Mouse (Mus musculus) left cerebral cortex, postnatal 14 days (tissue): ENCODE measurements around the gene Vwce. TPM values are rescaled to one million over a fixed set of nuclear protein-coding genes. Genes with fewer than 3 reads are reported as not detected.

Source experiments
- DNase-seq, 2 experiments: peaks; one replicate each; pipeline ENCODE4 v3.0.0; 2021 to 2022; ENCODE audit warnings: low spot score in 2 of 2, mixed read lengths in 1 of 2
- intact Hi-C: fragments of 180-260 bp; cut with DNase I; formaldehyde crosslinking; loops from one replicate; pipeline ENCODE4 v1.15.1; 2025
- total RNA-seq, 2 experiments: library from RNA; stranded (reverse); gene quantifications; 2 replicates each; pipeline ENCODE4 v1.2.3; 2021

Vwce gene
- total RNA-seq, 2 experiments from 2014 or later = 0.37 to 0.76 TPM

- intact Hi-C loops = no loop called here
- no peak for DNase-seq
These were observed 3.8 kb downstream of the Vwce start for GRCm38 (mm10) chr19:10637840-10638239.

- intact Hi-C loops = no loop called here
- no peak for DNase-seq
These were observed 6.1 kb downstream of the Vwce start for GRCm38 (mm10) chr19:10640080-10640479.

- no peak for DNase-seq
- intact Hi-C loops = no loop called here
These were observed 6.8 kb downstream of the Vwce start for GRCm38 (mm10) chr19:10640589-10641378.

DNA sequence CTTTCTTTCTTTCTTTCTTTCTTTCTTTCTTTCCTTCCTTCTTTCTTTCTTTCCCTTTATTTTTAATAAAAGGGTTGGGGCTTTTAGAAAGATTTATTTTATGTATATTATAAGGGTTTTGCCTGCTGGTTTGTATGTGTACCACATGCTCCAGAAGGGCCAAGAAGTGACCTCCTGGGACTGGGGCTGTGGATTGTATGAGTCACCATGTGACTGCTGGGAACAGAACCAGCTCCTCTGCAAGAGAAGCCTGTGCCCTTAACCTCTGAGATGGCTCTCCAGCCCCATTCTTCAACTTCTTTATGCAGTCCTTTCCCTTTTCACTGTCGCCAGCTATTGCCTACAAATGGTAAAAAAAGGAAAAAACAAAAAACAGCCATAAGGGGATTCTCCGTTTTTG lies 11.6 kb downstream of the Vwce start:
- no peak for DNase-seq
- intact Hi-C loops = no loop called here

GRCm38 (mm10) chr19:10648156-10648555 lies 14.1 kb downstream of the Vwce start:
- intact Hi-C loops = no loop called here
- DNase-seq = no peak

DNA sequence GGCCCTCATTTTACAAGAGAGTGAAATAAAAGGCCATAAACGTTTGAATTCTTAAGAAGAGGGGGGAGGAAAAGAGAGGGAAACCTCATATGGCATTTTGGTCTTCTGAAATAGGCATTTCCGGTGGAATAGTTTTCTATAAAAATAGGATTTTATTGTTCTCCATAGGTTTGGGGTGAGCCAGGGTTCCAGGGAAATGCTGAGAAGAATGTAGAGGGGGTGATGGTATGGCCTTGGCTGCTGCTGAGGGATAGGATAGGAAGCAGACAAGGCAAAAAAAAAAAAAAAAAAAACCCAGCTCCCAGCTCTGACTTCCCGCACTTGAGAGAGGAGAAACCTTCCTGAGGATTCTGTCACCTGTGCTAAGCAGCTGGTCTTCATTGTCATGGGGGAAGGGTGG lies 22.0 kb downstream of the Vwce start:
- no peak for DNase-seq
- intact Hi-C loops = no loop called here

DNA sequence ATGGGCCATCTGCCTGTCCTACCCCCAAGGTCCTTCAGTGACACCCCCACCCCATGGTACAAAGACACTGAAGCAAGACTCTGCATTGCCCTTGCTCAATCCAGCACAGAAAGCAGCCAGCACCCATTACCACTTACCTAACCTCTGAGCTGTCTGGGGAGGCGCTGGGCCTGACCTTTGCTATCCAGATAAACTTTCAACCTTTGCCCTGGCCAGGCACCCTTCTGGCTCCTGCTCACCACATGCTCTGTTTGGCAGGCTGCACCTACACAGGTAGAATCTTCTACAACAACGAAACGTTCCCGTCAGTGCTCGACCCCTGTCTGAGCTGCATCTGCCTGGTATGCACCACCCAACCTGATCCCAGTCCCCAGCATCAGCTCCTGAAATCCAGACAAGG lies 23.7 kb downstream of the Vwce start:
- no peak for DNase-seq
- intact Hi-C loops = no loop called here

- intact Hi-C loops = no loop called here
- no peak for DNase-seq
These were observed 24.4 kb downstream of the Vwce start for GRCm38 (mm10) chr19:10658406-10658805.

DNA sequence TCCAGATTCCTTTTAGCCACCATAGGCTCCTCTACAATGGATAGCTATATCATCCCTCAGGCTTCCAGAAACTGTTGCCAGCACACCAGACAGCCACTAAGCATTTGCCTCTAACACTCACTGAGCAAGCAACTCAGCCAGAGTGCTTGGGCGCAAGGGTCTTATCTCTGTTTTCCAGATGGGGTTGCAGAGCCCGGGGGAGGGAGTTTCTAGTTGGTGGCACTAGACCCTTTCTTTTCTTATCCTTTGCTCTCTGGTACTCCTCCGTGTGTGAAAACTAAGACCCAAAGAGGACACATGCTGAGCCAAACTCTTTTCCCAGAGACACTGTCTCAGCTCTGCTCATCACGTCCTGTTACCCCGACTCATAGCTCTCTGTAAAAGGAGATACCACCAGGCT lies 27.4 kb downstream of the Vwce start:
- intact Hi-C loops = no loop called here

GRCm38 (mm10) chr19:10661919-10662318 lies 27.9 kb downstream of the Vwce start:
- intact Hi-C loops = no loop called here
- no peak for DNase-seq

More for the DNA sequence above, 27.4 kb downstream of the Vwce start:
- DNase-seq = no peak

- no peak for DNase-seq
- intact Hi-C loops = no loop called here
These were observed 28.7 kb downstream of the Vwce start for GRCm38 (mm10) chr19:10662665-10663064.

GRCm38 (mm10) chr19:10665093-10665492 lies 31.1 kb downstream of the Vwce start:
- DNase-seq = no peak
- intact Hi-C loops = loop anchor here (5.0 kb wide), 2 partner anchors 292 to 312 kb away; no protein-coding TSS in a partner anchor

- intact Hi-C loops = loop anchor here (5.0 kb wide), 2 partner anchors 292 to 312 kb away; no protein-coding TSS in a partner anchor
These were observed 31.5 kb downstream of the Vwce start for GRCm38 (mm10) chr19:10665499-10665898.

DNA sequence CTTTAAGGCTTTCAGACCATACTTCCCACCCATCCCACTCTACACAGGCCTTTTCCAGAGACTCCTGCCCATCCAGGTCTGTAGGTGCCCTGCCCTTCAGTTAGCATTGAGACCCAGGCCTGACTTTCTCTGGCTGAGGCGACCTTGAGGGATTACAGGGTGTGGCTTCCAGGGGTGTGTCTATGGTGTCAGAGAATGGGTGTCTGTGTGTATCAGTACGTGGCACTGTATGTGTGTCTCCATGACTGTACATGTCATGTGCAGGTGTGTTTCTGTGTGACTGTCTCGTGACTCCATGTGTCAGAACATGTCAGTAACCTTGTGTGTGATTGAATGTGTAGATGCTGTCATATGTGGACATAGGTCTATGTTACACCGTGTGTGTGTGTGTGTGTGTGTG lies 37.3 kb downstream of the Vwce start:
- intact Hi-C loops = no loop called here
- no peak for DNase-seq

More at GRCm38 (mm10) chr19:10665499-10665898, 31.5 kb downstream of the Vwce start:
- peak; percentile 43 to 78 for DNase-seq

GRCm38 (mm10) chr19:10671854-10672417 lies 37.9 kb downstream of the Vwce start:
- no peak for DNase-seq
- intact Hi-C loops = no loop called here

- intact Hi-C loops = no loop called here
- DNase-seq = no peak
These were observed 39.3 kb downstream of the Vwce start for GRCm38 (mm10) chr19:10673275-10673674.

- intact Hi-C loops = no loop called here
- no peak for DNase-seq
These were observed 42.6 kb downstream of the Vwce start for GRCm38 (mm10) chr19:10676656-10677055.

- intact Hi-C loops = loop anchor here (2.0 kb wide), 1 partner anchor 31 kb away; no protein-coding TSS in a partner anchor
- DNase-seq = peak; percentile 86 to 89
These were observed 44.1 kb downstream of the Vwce start, which contains the start of gene Pga5 for GRCm38 (mm10) chr19:10677915-10678771. Gene Pga5, minus strand, starts transcription at chr19:10678071.

DNA sequence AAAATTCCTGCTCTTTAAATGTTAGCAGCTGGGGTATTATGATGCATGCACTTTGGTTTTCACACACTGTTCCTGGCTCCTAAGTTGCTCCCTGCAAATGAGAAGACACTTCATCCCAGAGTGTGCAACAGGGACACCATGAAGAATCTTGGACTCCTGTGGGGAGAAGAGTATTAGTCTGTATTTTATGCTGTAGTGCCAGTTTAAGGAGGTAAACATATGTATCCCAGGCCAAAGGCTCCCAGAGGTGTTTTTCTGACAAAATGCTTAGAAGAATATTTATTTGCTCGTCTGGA lies 44.7 kb downstream of the Vwce start:
- intact Hi-C loops = loop anchor here (2.0 kb wide), 1 partner anchor 30 kb away; no protein-coding TSS in a partner anchor
- DNase-seq = no peak

- DNase-seq = no peak
- intact Hi-C loops = no loop called here
These were observed 47.6 kb downstream of the Vwce start for GRCm38 (mm10) chr19:10681571-10681970.
